Mouse (Mus musculus) liver, postnatal 0 days (tissue): ENCODE data around the gene Fat4. TPM values are rescaled to one million over a fixed set of nuclear protein-coding genes. Genes with fewer than 3 reads are reported as not detected.

Experiments
- ATAC-seq: fragments of 200-750 bp; cut with Nextera tagmentation; 2 replicates; pipeline ENCODE4 v1.8.0; 2017; ENCODE audit warnings: mild to moderate bottlenecking, moderate library complexity
- DNase-seq: peaks from one replicate; pipeline ENCODE4 v3.0.0-alpha.2; 2016
- H3K27ac ChIP-seq: fragments of 300-500 bp; sonication (generic); 2 replicates; pipeline ENCODE4 v1.5.1; 2014; ENCODE audit warnings: antibody characterized with exemption, moderate library complexity, mild to moderate bottlenecking, low read depth
- H3K27me3 ChIP-seq: fragments of 300-500 bp; sonication (generic); 2 replicates; pipeline ENCODE4 v1.6.1; 2014; ENCODE audit warnings: low read length, control low read depth, mixed read lengths; ENCODE audit not compliant: insufficient read depth
- H3K36me3 ChIP-seq: fragments of 300-500 bp; sonication (generic); replicated peaks from 2 replicates; pipeline ENCODE4 v1.6.1; 2014; ENCODE audit warnings: mild to moderate bottlenecking, control low read depth, low read length, moderate library complexity, mixed read lengths; ENCODE audit not compliant: insufficient read depth
- H3K4me1 ChIP-seq: fragments of 300-500 bp; sonication (generic); 2 replicates; pipeline ENCODE4 v1.6.1; 2014; ENCODE audit warnings: antibody characterized with exemption, mild to moderate bottlenecking, control low read depth; ENCODE audit not compliant: insufficient read depth
- H3K4me2 ChIP-seq: fragments of 300-500 bp; sonication (generic); 2 replicates; pipeline ENCODE4 v1.6.1; 2014; ENCODE audit warnings: low read depth, mild to moderate bottlenecking, low read length, moderate library complexity, mixed read lengths
- H3K4me3 ChIP-seq: fragments of 300-500 bp; sonication (generic); 2 replicates; pipeline ENCODE4 v1.5.1; 2014; ENCODE audit warnings: low read depth, low read length
- H3K9ac ChIP-seq: fragments of 300-500 bp; sonication (generic); replicated peaks from 2 replicates; pipeline ENCODE4 v1.6.1; 2014; ENCODE audit warnings: mild to moderate bottlenecking, moderate library complexity
- H3K9me3 ChIP-seq: fragments of 300-500 bp; sonication (generic); 2 replicates; pipeline ENCODE4 v1.6.1; 2016; ENCODE audit warnings: mild to moderate bottlenecking, control low read depth, low read length, mixed read lengths
- CTCF ChIP-seq: sonication (generic); IDR thresholded peaks from 2 replicates; pipeline ENCODE4 v1.5.1; 2016; ENCODE audit warnings: antibody characterized with exemption, low read depth
- EP300 ChIP-seq: IDR thresholded peaks from 2 replicates; pipeline ENCODE4 v1.6.1; 2016; ENCODE audit warnings: antibody characterized with exemption, low read depth, mild to moderate bottlenecking
- WGBS: fragments of 180-500 bp; shearing (Covaris S2); extraction: QIAGEN DNeasy Blood & Tissue Kit; methylation state at CpG from one replicate; pipeline ENCODE4 v1.1.7; 2014; ENCODE audit not compliant: insufficient replicate concordance; 5-methylcytosine and 5-hydroxymethylcytosine counted together
- polyA plus RNA-seq: library from polyadenylated mRNA; unstranded; fragments of >200 nt; fragmentation: Nextera tagmentation; extraction: Ambion mirVana; gene quantifications from 2 replicates; pipeline ENCODE4 v1.2.1, GENCODE M21; 2015

Gene Fat4
- polyA plus RNA-seq, 1 experiment from 2014 or later = 0.26 TPM

DNA sequence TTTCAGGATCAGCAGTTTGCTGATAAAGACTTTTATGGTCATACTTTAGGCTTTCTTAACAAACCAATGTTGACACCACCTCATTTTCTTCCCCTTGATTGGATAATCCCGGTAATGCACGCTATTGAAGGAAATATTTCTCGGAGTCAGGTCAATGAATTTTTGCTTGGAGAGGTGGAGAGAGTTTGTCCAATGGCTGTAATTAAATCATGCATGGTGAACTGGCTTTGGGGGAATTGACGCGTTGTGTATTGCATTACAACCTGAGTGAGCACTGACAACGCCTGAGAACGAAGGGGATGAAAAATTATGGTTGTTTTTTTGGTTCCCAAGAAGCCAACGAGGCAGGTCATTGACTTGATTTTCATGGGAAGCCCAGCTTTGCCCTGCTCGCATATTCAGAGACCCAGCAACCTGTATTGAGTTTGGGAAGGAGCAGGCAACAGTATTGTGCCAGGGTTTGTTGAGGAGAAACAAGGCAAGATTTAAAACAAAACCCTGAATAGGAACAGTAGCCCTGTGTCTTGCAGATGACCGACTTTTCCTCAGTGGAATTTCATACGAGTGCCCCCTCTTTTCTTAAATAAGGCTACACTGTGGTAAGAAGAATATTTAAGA is 26.9 kb downstream of the Fat4 start:
- H3K9me3 ChIP-seq = no peaks in the 10 kb centered on the region
- H3K27ac ChIP-seq = no peak overlapping the region
- ATAC-seq (no peak), DNase-seq (no peak)
- H3K4me2 ChIP-seq = no peak overlapping the region
- H3K4me1 ChIP-seq = no peaks in the 10 kb centered on the region
- TF ChIP-seq EP300 (no peak), CTCF (no peak)
- WGBS = 71% methylated on average over 11 of the region's 11 CpGs
- H3K36me3 ChIP-seq = no peaks in the 10 kb centered on the region
- H3K27me3 ChIP-seq = no peaks in the 10 kb centered on the region
- H3K4me3 ChIP-seq = no peak overlapping the region
- no peak overlapping the region for H3K9ac ChIP-seq

- no peaks in the 10 kb centered on the region for H3K36me3 ChIP-seq
- ATAC-seq = no peak
- H3K4me2 ChIP-seq = no peak overlapping the region
- H3K4me1 ChIP-seq = no peaks in the 10 kb centered on the region
- no peaks in the 10 kb centered on the region for H3K27me3 ChIP-seq
- H3K27ac ChIP-seq = no peak overlapping the region
- WGBS = 42% methylated on average over 2 of the region's 2 CpGs
- H3K9ac ChIP-seq = no peak overlapping the region
- TF ChIP-seq EP300 (no peak), CTCF (no peak)
- DNase-seq = no peak
- no peak overlapping the region for H3K4me3 ChIP-seq
- H3K9me3 ChIP-seq = no peaks in the 10 kb centered on the region
Measured at GRCm38 (mm10) chr3:38918926-38919325, 32.2 kb downstream of the Fat4 start.

- TF ChIP-seq CTCF = no peak
- no peak for TF ChIP-seq EP300
- no peaks in the 10 kb centered on the region for H3K36me3 ChIP-seq
- H3K9ac ChIP-seq = no peak overlapping the region
- H3K27me3 ChIP-seq = no peaks in the 10 kb centered on the region
- WGBS = 66% methylated on average over 2 of the region's 2 CpGs
- DNase-seq (no peak), ATAC-seq (no peak)
- no peak overlapping the region for H3K4me2 ChIP-seq
- H3K4me1 ChIP-seq = no peaks in the 10 kb centered on the region
- no peak overlapping the region for H3K27ac ChIP-seq
- no peak overlapping the region for H3K4me3 ChIP-seq
- no peaks in the 10 kb centered on the region for H3K9me3 ChIP-seq
Measured at GRCm38 (mm10) chr3:38921031-38921430, 34.3 kb downstream of the Fat4 start.

GRCm38 (mm10) chr3:38923251-38923686 is 36.5 kb downstream of the Fat4 start:
- no peak for TF ChIP-seq EP300
- no peak for TF ChIP-seq CTCF
- no peak for ATAC-seq
- H3K27me3 ChIP-seq = no peaks in the 10 kb centered on the region
- no peak overlapping the region for H3K4me2 ChIP-seq
- H3K4me1 ChIP-seq = no peaks in the 10 kb centered on the region
- H3K27ac ChIP-seq = no peak overlapping the region
- WGBS = 73% methylated on average over 7 of the region's 7 CpGs
- H3K9ac ChIP-seq = no peak overlapping the region
- no peak for DNase-seq
- no peaks in the 10 kb centered on the region for H3K9me3 ChIP-seq
- H3K4me3 ChIP-seq = no peak overlapping the region
- no peaks in the 10 kb centered on the region for H3K36me3 ChIP-seq

DNA sequence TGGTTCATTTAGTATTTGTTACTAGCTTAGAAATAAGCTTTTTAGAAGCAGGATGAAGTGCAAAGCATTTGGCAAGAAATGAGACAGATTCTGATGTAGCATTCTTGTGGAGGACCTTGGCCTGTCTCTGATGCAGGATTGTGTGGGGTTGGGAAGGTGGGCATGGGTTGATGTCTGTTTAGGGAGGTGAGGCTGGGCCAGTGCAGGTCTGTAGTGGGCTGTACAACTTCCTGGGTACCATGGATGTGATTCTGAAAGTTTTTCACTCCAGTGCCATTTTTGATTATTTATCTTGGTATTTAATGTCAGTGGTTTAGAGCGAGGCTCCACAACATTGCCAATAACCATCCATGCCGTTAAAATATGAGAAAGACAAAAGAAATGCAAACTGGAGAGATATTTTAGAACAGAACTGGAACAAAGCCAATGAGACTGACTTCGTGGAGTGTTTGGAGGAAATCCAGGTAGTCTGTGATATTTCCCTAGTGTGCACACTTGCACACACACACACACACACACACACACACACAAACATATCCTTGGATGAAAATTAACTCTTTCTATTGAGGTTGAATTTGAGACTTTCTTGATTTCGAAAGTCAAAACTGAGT is 41.4 kb downstream of the Fat4 start:
- no peak for TF ChIP-seq EP300
- TF ChIP-seq CTCF = no peak
- Histone ChIP-seq H3K27ac (no peak overlapping the region), H3K27me3 (no peaks in the 10 kb centered on the region), H3K36me3 (no peaks in the 10 kb centered on the region), H3K9ac (no peak overlapping the region), H3K4me1 (no peaks in the 10 kb centered on the region), H3K9me3 (no peaks in the 10 kb centered on the region), H3K4me3 (no peak overlapping the region), H3K4me2 (no peak overlapping the region)
- 59% methylated on average over 4 of the region's 4 CpGs for WGBS
- no peak for ATAC-seq
- DNase-seq = no peak

DNA sequence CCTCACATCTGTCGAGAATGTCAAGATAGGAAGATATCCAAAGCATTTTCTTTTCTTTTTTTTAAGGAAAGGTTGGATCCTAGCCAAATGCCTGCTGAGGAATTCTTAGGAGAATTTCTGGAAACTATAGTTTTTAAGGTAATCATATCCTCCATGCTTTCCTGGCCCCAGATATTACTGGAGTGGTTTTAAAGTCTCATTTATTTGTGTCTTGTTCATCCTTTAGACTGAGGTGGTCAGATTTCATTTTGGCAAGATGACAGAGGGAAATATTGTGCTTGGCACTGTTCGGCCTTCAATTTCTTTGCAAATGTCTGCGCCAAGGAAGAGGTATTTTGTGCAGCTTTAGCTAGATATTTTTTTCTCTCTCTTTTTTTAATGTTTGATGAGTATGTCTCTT is 42.0 kb downstream of the Fat4 start:
- H3K4me1 ChIP-seq = no peaks in the 10 kb centered on the region
- H3K9ac ChIP-seq = no peak overlapping the region
- H3K27me3 ChIP-seq = no peaks in the 10 kb centered on the region
- 65% methylated on average over 3 of the region's 3 CpGs for WGBS
- no peaks in the 10 kb centered on the region for H3K36me3 ChIP-seq
- H3K4me2 ChIP-seq = no peak overlapping the region
- DNase-seq = no peak
- no peak for ATAC-seq
- TF ChIP-seq CTCF = no peak
- TF ChIP-seq EP300 = no peak
- H3K9me3 ChIP-seq = no peaks in the 10 kb centered on the region
- no peak overlapping the region for H3K4me3 ChIP-seq
- H3K27ac ChIP-seq = no peak overlapping the region
